In the genomic region with DNA sequence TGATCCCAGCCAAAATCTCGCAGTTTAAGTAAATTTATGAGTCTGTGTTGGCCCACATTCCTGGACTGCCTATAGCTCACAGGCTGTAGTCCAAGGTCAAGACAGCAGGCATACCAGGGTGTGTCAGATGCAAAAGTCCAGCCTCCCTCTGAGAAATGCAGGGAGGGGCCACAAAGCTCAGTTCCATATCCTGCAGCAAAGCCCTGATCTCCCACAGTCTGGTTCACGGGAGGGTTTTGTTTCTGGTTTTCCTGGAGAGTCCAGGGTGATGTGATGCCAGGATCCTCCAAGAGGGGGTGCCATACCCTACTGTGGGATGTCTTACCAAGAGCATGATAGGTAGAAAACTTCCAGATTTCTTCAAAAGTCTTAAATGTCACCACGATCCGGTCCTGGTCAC, we compare ENCODE assay signal across 8 mouse cellular contexts. TPM values are rescaled to one million over a fixed set of nuclear protein-coding genes. Genes with fewer than 3 reads are reported as not detected.
DNase-seq lines count a peak whose midpoint lies in the region; ATAC-seq lines count a peak whose summit lies in the region.

No protein-coding gene starts in this region.

- ATAC-seq in megakaryocyte-erythroid progenitor cell, adult 5-6 weeks (replicated peaks; ENCODE audit: low FRiP score, low TSS enrichment, poor library complexity, severe bottlenecking) = 0 out of 2 replicates have a peak, but pooled peaks have one; percentile 45

- peak; percentile 91 for DNase-seq in heart, adult 11 months
- DNase-seq in heart, adult 8-10 months (ENCODE audit: low spot score) = no peak
- DNase-seq in B cell, adult 2 months = peak; percentile 43 to 54
- DNase-seq in adrenal gland, adult 2 months = peak; percentile 69
- peak; percentile 46 to 66 for DNase-seq in frontal cortex, postnatal 36 days (ENCODE audit: low spot score in 2 of 2)
- DNase-seq in layer of hippocampus, adult 9-10 months (ENCODE audit: low spot score) = peak; percentile 32
- no peak for DNase-seq in spleen, postnatal 14 days (ENCODE audit: low spot score in 2 of 2)

RNA-seq across cellular contexts. Expression of gene Sh3tc1, which starts 21.8 kb away (rescaled TPM):
- 1 to 10 TPM; 6.5 to 9.1 (median 7.9) TPM for total RNA-seq in heart, adult 8-10 months (2022)
- total RNA-seq in adrenal gland, adult 2 months (2021) = 10 to 100 TPM; 22.2 to 25.8 TPM
- 27.7 and 28.0 TPM in 2 replicates for polyA plus RNA-seq in adrenal gland, adult 2 months (2012; rRNA removed)
- total RNA-seq in megakaryocyte-erythroid progenitor cell, adult 5-6 weeks (2014; fragmentation: Nextera tagmentation) = 2.5 TPM in 1 of 2 replicates, not detected in the other
- total RNA-seq in megakaryocyte-erythroid progenitor cell, adult 5-6 weeks (2017) = 0.23 TPM in 1 of 2 replicates, not detected in the other

RNA-seq across cellular contexts. Expression of gene Htra3, which starts 38.4 kb away (rescaled TPM):
- total RNA-seq in heart, adult 8-10 months (2022) = 10 to 100 TPM; 70.4 to 85.8 (median 82.5) TPM
- 10 to 100 TPM; 23.8 to 58.0 TPM for total RNA-seq in adrenal gland, adult 2 months (2021)
- 162 and 311 TPM in 2 replicates for polyA plus RNA-seq in adrenal gland, adult 2 months (2012; rRNA removed)
- total RNA-seq in megakaryocyte-erythroid progenitor cell, adult 5-6 weeks (2014; fragmentation: Nextera tagmentation) = not detected in 2 replicates
- not detected in 2 replicates for total RNA-seq in megakaryocyte-erythroid progenitor cell, adult 5-6 weeks (2017)

RNA-seq across cellular contexts. Expression of gene Ablim2, which starts 39.7 kb away (rescaled TPM):
- 10 to 100 TPM; 18.5 to 28.5 (median 20.9) TPM for total RNA-seq in heart, adult 8-10 months (2022)
- total RNA-seq in adrenal gland, adult 2 months (2021) = 10 to 100 TPM in 1 of 2 experiments, 1 to 10 TPM in 1; 9.5 to 10.1 TPM
- polyA plus RNA-seq in adrenal gland, adult 2 months (2012; rRNA removed) = 34.8 and 38.2 TPM in 2 replicates
- 0.22 TPM in 1 of 2 replicates, not detected in the other for total RNA-seq in megakaryocyte-erythroid progenitor cell, adult 5-6 weeks (2014; fragmentation: Nextera tagmentation)
- total RNA-seq in megakaryocyte-erythroid progenitor cell, adult 5-6 weeks (2017) = 0.38 and 3.1 TPM in 2 replicates

Comparison
In these comparisons a context has a peak if more than half of its experiments do, and no peak if none do; other contexts are left out.
1. DNase-seq: peak in heart, adult 11 months (single experiment), B cell, adult 2 months (2 of 2), adrenal gland, adult 2 months (single experiment), frontal cortex, postnatal 36 days (2 of 2) and layer of hippocampus, adult 9-10 months (single experiment); none in heart, adult 8-10 months (single experiment) and spleen, postnatal 14 days (0 of 2).
2. RNA of gene Htra3, which starts 38.4 kb away (total RNA-seq): 70.4 to 85.8 TPM in heart, adult 8-10 months and 23.8 to 58.0 TPM in adrenal gland, adult 2 months; not detected in megakaryocyte-erythroid progenitor cell, adult 5-6 weeks; every median in the first group is over 10 times any median in the second.